Mouse (Mus musculus): ENCODE measurements around the gene Ttf1.
A peak's percentile ranks its signal among the peaks of the same experiment; 100 is the strongest.
"Not testable (repeated sequence)": the region's sequence is repeated elsewhere in the genome, so short reads cannot be mapped to it uniquely, and the experiment has no call there.

The Ttf1 gene

DNA sequence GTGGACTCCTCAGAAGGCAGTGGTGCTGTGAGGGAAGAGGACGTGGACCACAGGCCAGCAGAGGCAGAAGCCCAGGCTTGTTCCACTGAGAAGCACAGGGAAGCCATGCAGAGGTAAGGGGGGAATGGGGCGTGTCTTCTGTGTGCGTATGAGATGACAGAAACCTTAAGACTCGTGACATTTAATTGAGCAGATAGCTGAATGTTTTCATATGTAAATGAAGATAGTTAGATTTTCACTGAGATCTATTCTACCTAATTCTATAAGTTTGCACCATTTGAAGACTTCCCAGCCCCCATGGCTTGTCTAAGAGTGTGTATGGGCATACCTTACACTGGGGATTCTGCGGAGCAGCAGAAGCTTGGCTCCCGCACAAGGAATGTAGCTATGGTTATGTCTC, 5.7 kb downstream of the Ttf1 start:
- no peak for DNase-seq

DNA sequence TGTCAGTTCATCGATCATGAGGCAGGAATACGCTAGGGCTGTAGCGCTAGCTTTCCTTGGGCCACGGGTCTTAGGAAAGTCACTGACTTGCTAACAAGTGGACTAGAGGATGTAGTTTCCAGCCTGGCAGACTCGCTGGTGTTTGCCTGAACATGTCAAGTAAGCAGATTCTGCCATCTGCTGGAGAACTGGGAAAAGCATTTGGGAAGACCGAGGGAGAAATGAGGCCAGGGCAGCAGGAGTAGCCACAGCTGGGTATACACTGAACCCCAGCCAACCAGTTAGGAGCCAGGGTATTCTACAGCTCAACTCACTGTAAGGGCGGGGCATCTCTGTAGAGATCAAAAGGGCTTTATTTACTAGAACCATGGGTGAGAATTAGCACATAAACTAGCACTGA, 6.3 kb downstream of the Ttf1 start:
- peak; percentile 31 to 47 for DNase-seq

GRCm38 (mm10) chr2:29074676-29075075, 14.6 kb downstream of the Ttf1 start:
- no peak for DNase-seq

DNA sequence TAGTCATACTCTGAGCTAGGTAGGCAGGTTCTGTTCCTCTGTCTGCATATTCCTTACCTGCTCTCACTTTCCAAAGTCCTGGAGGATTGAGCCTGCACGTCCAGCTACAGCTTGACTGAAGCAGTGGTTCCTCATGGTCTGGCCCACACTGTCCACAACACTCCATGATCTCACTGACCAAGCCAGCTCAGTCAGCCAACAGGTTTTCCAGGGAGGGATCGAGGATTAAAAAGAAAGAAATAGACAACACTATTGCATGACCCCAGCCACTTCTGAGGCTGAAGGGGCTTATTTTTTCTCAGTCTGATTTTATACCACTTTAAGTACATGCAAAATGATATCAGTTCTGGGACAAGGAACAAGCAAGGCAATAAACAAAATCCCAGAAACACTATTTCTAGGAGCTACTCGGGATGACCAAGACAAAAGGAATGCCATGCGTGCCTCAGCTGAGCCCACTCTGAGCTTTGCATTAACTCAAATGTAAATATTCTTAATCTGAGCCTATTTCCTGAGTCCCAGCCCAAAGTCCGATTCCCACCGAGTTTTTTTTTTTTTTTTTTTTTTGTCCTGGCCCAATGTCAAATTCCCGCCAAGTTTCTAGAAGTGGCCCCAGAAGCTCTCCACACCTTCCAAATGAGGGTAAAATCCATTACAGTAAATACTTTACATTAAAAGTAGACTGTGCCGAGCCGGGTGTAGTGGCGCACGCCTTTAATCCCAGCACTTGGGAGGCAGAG, 15.4 kb downstream of the Ttf1 start:
- no peak for DNase-seq

- DNase-seq, result no peak
These were observed 16.2 kb downstream of the Ttf1 start for GRCm38 (mm10) chr2:29076226-29076625.

DNA sequence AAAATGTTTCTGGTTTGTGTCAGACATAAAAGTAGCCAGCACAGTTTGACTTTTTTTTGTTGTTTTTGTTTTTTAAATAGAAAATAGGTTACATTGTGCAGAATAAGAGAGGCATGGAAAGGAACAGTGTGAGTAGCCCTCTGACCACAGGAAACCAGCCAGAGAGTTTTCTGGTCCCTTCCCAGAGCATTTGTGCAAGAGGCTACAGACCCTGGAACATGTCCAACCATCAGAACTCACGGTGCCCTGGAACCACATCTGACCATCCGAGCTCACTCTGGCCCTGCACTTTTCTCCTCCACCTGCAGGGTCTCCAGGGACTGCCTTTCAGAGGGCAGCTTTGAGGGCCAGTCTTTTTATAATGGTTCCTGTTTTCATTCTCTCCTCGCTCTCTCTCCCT, 21.9 kb downstream of the Ttf1 start:
- no peak for DNase-seq

DNA sequence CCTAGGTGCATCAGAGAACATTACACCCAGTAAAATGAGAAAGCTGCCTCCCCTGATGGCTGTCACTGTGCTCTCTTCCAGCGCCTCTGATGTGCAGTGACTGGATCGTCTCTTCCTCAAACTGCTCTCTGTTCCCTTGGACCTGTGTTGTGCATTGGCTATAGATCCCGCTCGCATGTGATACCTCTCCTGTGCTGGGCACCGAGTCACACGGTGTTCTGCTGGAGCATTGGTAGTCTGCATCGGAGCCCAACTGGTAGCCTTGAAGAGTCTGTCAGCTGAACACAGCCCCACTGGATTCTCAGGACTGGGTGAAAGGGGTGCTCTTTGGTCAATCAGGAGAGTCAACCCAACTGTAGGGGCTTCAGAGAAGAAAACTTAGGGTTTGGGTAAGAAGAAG, 26.0 kb downstream of the Ttf1 start:
- no peak for DNase-seq

GRCm38 (mm10) chr2:29089276-29089675, 29.2 kb downstream of the Ttf1 start:
- not testable (repeated sequence) for DNase-seq

GRCm38 (mm10) chr2:29095674-29096073, 35.6 kb downstream of the Ttf1 start:
- no peak for DNase-seq

- no peak for DNase-seq
These were observed 36.7 kb downstream of the Ttf1 start for GRCm38 (mm10) chr2:29096751-29097150.

- no peak for DNase-seq
These were observed 37.4 kb downstream of the Ttf1 start for GRCm38 (mm10) chr2:29097465-29097864.

GRCm38 (mm10) chr2:29097955-29098354, 37.9 kb downstream of the Ttf1 start:
- DNase-seq, result not testable (repeated sequence)

GRCm38 (mm10) chr2:29098786-29099185, 38.7 kb downstream of the Ttf1 start:
- DNase-seq, result no peak

DNA sequence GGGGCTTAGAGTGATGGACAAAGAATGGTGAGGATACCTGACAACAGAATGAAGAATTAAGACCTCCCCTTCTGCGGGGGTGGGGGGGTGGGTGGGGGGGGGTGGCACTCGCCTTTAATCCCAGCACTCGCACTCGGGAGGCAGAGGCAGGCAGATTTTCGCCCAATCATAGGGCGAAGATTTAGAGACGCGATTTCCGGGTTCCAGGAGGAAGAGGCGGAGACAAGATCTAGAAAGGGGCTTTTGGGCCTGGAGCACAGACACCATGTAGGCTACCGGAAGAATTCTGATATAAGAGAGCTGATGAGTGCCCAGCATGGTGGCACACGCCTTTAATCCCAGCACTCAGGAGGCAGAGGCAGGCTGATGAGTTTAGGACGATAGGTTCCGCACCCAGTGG, 39.6 kb downstream of the Ttf1 start:
- DNase-seq, result no peak

DNA sequence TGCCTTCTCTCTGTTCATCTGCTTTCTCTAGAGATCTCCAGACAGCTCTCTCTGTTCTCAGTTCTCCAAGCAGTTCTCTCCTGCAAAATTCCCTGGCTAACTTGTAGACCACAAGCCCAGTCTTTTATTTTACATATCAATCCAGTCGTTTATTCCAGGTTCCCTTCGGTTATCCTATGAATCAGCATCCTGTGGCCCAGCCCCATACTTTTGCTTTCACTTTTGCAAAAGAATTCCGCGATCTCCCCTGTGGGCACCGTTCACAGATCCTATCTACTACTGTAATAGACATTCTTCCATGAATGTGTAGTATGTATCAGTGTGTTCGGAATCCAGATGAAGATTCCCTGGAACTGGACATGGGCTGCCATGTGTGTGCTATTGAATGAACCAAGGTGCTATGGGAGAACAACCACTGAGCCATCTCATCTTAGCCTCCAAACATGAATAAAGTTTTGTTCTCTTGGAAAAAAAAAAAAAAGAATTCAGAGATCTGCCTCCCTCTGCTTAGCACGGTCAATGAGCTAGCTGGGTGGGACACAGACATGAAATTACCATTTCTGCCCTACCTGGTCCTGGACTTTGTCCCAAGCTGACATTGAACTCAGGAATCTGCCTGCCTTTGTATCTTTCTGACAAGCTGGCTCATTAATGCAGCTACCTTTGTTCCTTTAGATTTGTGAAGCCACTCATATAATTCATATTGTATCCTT, 40.9 kb downstream of the Ttf1 start:
- no peak for DNase-seq

DNA sequence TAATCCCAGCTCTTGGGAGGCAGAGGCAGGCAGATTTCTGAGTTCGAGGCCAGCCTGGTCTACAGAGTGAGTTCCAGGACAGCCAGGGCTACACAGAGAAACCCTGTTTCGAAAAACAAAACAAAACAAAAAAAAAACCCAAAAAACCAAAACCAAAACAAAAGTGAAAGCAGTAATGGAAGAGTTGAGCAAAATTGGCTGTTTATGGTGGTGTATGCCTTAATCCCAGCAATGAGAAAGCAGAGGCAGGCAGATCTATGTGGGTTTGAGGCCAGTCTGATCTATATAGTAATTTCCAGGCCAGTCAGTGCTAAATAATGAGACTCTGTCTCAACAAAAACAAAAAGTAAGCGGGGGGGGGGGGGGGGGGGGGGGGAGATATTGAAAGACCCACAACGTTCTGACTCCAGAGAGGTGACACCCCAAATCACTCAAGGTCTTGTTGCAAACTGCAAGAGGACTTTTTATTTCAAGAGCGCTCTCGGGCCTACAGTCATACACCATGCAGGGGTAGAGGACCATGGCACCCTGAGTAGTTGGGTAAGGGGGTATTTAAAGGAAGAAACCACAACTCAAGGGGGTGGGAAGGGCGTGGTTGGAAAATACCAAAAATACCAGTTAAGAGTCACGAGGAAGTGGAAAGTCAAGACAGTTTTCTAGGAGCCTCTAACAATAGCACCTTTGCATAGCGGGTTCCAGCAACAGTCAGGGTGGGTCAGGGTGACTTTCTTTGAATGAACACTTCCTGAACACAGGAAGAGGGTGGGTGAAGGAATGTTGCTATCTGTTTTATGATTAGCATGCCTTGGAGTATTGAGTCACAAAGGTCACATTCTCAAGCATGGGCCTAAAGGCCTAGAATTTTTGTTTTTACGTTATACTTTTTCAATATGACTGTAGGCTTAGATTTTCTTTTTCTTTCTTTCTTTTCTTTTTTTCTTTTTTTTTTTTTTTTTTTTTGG, 42.6 kb downstream of the Ttf1 start:
- not testable (repeated sequence) for DNase-seq

- DNase-seq, result no peak
These were observed 60.9 kb downstream of the Ttf1 start for GRCm38 (mm10) chr2:29120969-29121368.

DNA sequence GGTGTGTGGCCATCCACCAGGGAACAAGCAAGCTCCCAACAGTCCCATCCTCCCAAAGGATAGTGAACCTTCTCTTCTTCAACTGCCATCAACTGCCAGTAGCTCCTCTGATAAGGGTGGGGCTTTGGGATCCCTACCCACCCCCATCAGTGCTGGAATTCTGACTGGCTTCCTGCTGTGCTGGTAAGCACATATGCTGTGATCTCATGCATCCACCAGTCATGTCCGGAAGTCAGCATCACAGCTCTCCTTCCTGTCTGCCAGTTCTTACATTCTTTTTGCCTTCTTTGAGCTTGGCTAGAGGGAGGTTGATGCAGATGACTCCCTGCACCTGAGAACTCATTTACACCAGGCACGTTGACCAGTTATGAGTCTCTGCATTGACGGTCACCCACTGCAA, 62.4 kb downstream of the Ttf1 start:
- no peak for DNase-seq

DNA sequence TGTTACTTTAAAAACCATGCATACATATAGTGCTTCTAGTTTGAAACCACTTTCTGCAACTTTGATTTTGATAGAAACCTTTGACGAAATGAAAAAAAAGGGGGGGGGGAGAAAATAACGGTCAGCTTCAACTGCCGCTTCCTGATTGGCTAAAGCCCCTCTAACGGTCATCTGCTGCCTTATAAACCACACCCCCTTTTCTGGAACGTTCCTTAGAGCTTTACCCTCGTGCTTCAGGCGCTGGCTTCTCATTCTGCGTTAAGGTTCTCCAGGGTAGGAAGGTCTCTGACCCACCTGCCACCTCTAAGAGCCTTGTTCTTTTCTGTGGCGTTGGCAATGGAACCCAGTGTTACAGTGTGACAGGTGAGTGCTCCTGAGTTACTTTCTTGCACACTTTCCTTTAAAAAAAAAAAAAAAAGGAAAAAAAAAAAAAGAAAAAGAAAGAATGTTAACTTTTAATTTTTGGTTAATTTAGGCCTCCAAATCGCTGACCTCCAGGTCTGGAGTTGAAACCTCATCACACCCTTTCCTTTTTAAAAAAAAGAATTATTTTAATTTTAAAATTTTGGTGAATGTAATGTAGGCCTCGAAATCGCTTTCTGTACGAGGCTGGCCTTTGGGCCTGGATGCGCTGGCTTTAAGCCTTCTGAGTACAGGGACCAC, 64.0 kb downstream of the Ttf1 start, which contains the start of gene Setx:
Gene Setx, plus strand, starts transcription at position 275 of the 663 bp plus-strand sequence.
- DNase-seq, result peak; percentile 20 to 22

DNA sequence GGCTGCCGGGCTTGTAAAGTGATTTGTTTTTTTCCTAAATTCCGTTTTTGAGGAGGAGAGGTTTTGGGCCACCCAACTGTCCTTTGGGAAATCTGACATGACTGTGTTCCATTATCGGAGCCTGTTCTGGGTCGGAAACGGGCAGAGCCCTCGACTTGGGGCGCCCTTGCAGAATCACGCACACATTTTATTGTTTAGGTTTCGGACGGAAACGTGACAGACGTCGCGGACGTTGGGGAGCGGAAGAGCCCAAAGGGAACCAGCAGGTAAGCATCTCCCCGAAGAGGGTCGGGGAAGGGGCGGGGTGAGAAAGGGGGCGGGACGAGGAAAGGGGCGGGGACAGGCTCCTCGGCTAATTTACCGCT, 64.5 kb downstream of the Ttf1 start:
- no peak for DNase-seq

DNA sequence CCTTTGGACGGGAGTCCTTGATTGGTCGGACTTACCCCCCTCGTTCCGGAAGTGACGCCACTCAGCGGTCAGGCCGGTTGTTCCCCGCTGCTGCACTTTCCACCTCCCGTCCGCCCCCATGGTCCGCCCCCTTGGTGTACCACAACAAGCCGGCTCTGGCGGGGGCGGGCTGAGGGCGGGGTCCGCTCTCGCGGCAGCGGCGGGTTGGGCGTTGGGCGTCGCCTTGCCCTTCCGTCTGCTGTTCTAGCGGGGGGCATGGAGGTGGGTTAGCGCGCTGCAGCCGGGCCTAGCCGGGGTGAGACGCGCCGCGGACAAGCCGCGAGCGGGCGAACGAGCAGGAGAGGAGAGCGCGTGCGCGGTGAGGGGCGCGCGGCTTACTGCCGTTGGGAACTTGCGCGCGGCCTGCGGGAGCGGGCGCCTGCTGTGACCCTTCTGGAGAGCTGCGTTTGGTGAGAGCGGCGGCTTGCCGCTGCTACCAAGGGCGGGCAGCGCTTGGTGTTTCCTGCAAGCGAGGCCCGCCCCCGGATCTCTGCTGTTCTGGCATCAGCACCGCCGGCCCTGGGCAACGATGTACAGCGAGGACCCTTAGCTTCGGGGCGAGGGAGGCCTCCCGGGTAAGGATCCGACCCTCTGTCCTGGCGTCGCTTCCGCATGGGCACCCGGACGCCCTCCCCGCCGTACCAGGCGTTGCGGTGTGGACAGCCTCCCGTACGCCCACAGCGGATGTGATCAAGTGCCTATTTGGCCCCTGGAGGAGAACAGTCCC, 65.1 kb downstream of the Ttf1 start:
- DNase-seq, result peak; percentile 98 to 99

Measured in cerebellum, postnatal 14 days (tissue).